Comparison of ENCODE assay signal across 17 mouse cellular contexts in genomic region chr1:57440771-57441170, GRCm38 (mm10). TPM values are rescaled to one million over a fixed set of nuclear protein-coding genes. Genes with fewer than 3 reads are reported as not detected.
A peak's percentile ranks its signal among the peaks of the same experiment; 100 is the strongest.
DNase-seq lines count a peak whose midpoint lies in the region; ATAC-seq lines count a peak whose summit lies in the region.
"Had no signal": no experiment of that assay in that cellular context is flagged by ENCODE, and none has a peak within 500 bp of the region (broad histone marks: within the 10 kb centered on the region; RNA-seq: fewer than 3 reads in every experiment).

No protein-coding gene starts in this region.

- no peak overlapping the region for H3K4me2 ChIP-seq in heart, embryonic 11.5 days
- H3K4me2 ChIP-seq in limb, embryonic 13.5 days (replicated peaks), result no peak overlapping the region
- H3K4me2 ChIP-seq: kidney, embryonic 15.5 days; liver, embryonic 11.5 days; lung, embryonic 15.5 days; neural tube, embryonic 12.5 days had no signal

- no peaks in the 10 kb centered on the region for H3K9me3 ChIP-seq in heart, embryonic 11.5 days (replicated peaks; ENCODE audit: control insufficient read depth, low read length)
- no peaks in the 10 kb centered on the region for H3K9me3 ChIP-seq in limb, embryonic 13.5 days
- H3K9me3 ChIP-seq: kidney, embryonic 15.5 days; lung, embryonic 15.5 days; neural tube, embryonic 12.5 days had no signal

- 40% methylated on average over 4 of the region's 4 CpGs for WGBS in heart, embryonic 11.5 days (ENCODE audit: insufficient replicate concordance)
- 16% methylated on average over 4 of the region's 4 CpGs for WGBS in limb, embryonic 13.5 days

- H3K9ac ChIP-seq in heart, embryonic 11.5 days (ENCODE audit: low read depth, low read length), result no peak overlapping the region
- no peak overlapping the region; the same call in 1 of the 2 replicates for H3K9ac ChIP-seq in limb, embryonic 13.5 days
- H3K9ac ChIP-seq: kidney, embryonic 15.5 days; lung, embryonic 15.5 days; neural tube, embryonic 12.5 days had no signal

- H3K36me3 ChIP-seq in heart, embryonic 11.5 days (ENCODE audit: control insufficient read depth, insufficient read depth, low read length), result no peaks in the 10 kb centered on the region
- H3K36me3 ChIP-seq in limb, embryonic 13.5 days, result no peaks in the 10 kb centered on the region
- H3K36me3 ChIP-seq: kidney, embryonic 15.5 days; lung, embryonic 15.5 days; neural tube, embryonic 12.5 days had no signal

- ATAC-seq in heart, embryonic 11.5 days (replicated peaks; ENCODE audit: insufficient number of reproducible peaks, low FRiP score, low TSS enrichment), result no peak
- ATAC-seq in limb, embryonic 13.5 days (ENCODE audit: low FRiP score, low read depth), result no peak
- ATAC-seq: forebrain, embryonic 16.5 days; Patski had no signal

- DNase-seq in heart, adult 11 months, result peak; percentile 96
- peak; percentile 70 for DNase-seq in NIH3T3 (ENCODE audit: low read depth)
- DNase-seq in fibroblast of lung, adult 2 months (ENCODE audit: low read depth), result peak; percentile 70
- DNase-seq in kidney, postnatal 4 days, result no peak
- DNase-seq in kidney, postnatal 25 days, result no peak
- DNase-seq in testis, postnatal 14 days (ENCODE audit: low spot score), result no peak
- DNase-seq: cerebellum, adult 11-12 months; thymus, adult 2 months had no signal

- no peak overlapping the region for H3K4me3 ChIP-seq in heart, embryonic 11.5 days (ENCODE audit: low read depth, low read length)
- H3K4me3 ChIP-seq in limb, embryonic 13.5 days, result no peak overlapping the region
- H3K4me3 ChIP-seq: kidney, embryonic 15.5 days; left cerebral cortex, adult 2 months; lung, embryonic 15.5 days; neural tube, embryonic 12.5 days had no signal

- H3K27ac ChIP-seq in heart, embryonic 11.5 days (ENCODE audit: low read depth, low read length), result no peak overlapping the region
- peak overlapping the region; percentile 44; the same call in 1 of the 2 replicates for H3K27ac ChIP-seq in limb, embryonic 13.5 days
- H3K27ac ChIP-seq: kidney, embryonic 15.5 days; left cerebral cortex, adult 2 months; lung, embryonic 15.5 days; neural tube, embryonic 12.5 days had no signal

- H3K4me1 ChIP-seq in heart, embryonic 11.5 days (ENCODE audit: control insufficient read depth, insufficient read depth, low read length), result peaks cover 7% of the 10 kb centered on the region; the same call in 1 of the 2 replicates
- peaks cover 26% of the 10 kb centered on the region for H3K4me1 ChIP-seq in limb, embryonic 13.5 days

- H3K27me3 ChIP-seq in heart, embryonic 11.5 days (ENCODE audit: control insufficient read depth, insufficient read depth, low read length), result no peaks in the 10 kb centered on the region
- no peaks in the 10 kb centered on the region for H3K27me3 ChIP-seq in limb, embryonic 13.5 days
- H3K27me3 ChIP-seq: kidney, embryonic 15.5 days; lung, embryonic 15.5 days; neural tube, embryonic 12.5 days; Patski had no signal

RNA-seq across cellular contexts. Expression of gene Tyw5, which starts 33.9 kb away (rescaled TPM):
- polyA plus RNA-seq in heart, embryonic 11.5 days (2014; fragmentation: Nextera tagmentation; extraction: Ambion mirVana), result 24.5 and 25.8 TPM in 2 replicates
- polyA plus RNA-seq in limb, embryonic 13.5 days (2015; fragmentation: Nextera tagmentation; extraction: Ambion mirVana), result 32.6 and 33.0 TPM in 2 replicates

RNA-seq across cellular contexts. Expression of gene Maip1, which starts 34.6 kb away (rescaled TPM):
- 17.4 and 17.5 TPM in 2 replicates for polyA plus RNA-seq in heart, embryonic 11.5 days (2014; fragmentation: Nextera tagmentation; extraction: Ambion mirVana)
- 19.1 and 20.6 TPM in 2 replicates for polyA plus RNA-seq in limb, embryonic 13.5 days (2015; fragmentation: Nextera tagmentation; extraction: Ambion mirVana)

Comparison
In these comparisons a context has a peak if more than half of its experiments do, and no peak if none do; other contexts are left out.
1. DNase-seq: peak in heart, adult 11 months (single experiment), NIH3T3 (single experiment) and fibroblast of lung, adult 2 months (single experiment); none in kidney, postnatal 4 days (0 of 2), kidney, postnatal 25 days (0 of 2) and testis, postnatal 14 days (single experiment).